Mouse (Mus musculus) liver, embryonic 14.5 days (tissue): ENCODE results near the gene Dip2c. TPM values are rescaled to one million over a fixed set of nuclear protein-coding genes. Genes with fewer than 3 reads are reported as not detected.

Experiments
- ATAC-seq: fragments of 200-750 bp; cut with Nextera tagmentation; 2 replicates; pipeline ENCODE4 v1.8.0; 2017; ENCODE audit warnings: moderate number of reproducible peaks, mild to moderate bottlenecking, moderate library complexity; ENCODE audit not compliant: insufficient read depth
- DNase-seq, 3 experiments: peaks; one replicate each; pipeline ENCODE4 v3.0.0-alpha.2; 2012 to 2013; ENCODE audit warnings: low read depth in 3 of 3, low spot score in 3 of 3
- H3K27ac ChIP-seq: fragments of 300-500 bp; sonication (generic); 2 replicates; pipeline ENCODE4 v1.5.1; 2014; ENCODE audit warnings: moderate library complexity, mild to moderate bottlenecking, control low read depth, inconsistent platforms
- H3K27me3 ChIP-seq: fragments of 300-500 bp; sonication (generic); 2 replicates; pipeline ENCODE4 v1.6.1; 2014; ENCODE audit warnings: mild to moderate bottlenecking, low read length, moderate library complexity; ENCODE audit not compliant: control insufficient read depth, insufficient read depth
- H3K36me3 ChIP-seq: fragments of 300-500 bp; sonication (generic); replicated peaks from 2 replicates; pipeline ENCODE4 v1.6.1; 2014; ENCODE audit warnings: low read depth; ENCODE audit not compliant: control insufficient read depth, insufficient read depth
- H3K4me1 ChIP-seq, 2 experiments: fragments of 200-500 bp in 1 of 2; fragments of 300-500 bp in 1 of 2; sonication (generic) in 1 of 2; replicated peaks; 2 replicates each; pipeline ENCODE4 v1.6.1; 2012 to 2014; ENCODE audit warnings: antibody characterized with exemption in 1 of 2, inconsistent platforms in 1 of 2, low read length in 1 of 2; ENCODE audit not compliant: control insufficient read depth in 2 of 2, insufficient read depth in 2 of 2
- H3K4me2 ChIP-seq: fragments of 300-500 bp; sonication (generic); 2 replicates; pipeline ENCODE4 v1.6.1; 2014; ENCODE audit warnings: low read depth, mild to moderate bottlenecking, control low read depth, moderate library complexity
- H3K4me3 ChIP-seq, 2 experiments: fragments of 200-500 bp in 1 of 2; fragments of 300-500 bp in 1 of 2; sonication (generic) in 1 of 2; 2 replicates each; pipeline ENCODE4 v1.5.1; 2012 to 2014; ENCODE audit warnings: low read depth in 2 of 2, low read length in 2 of 2, mild to moderate bottlenecking in 2 of 2, control low read depth in 1 of 2, inconsistent platforms in 1 of 2, moderate library complexity in 1 of 2; ENCODE audit not compliant: insufficient read depth in 1 of 2
- H3K9ac ChIP-seq: fragments of 300-500 bp; sonication (generic); replicated peaks from 2 replicates; pipeline ENCODE4 v1.6.1; 2014; ENCODE audit warnings: mild to moderate bottlenecking, control low read depth, moderate library complexity
- H3K9me3 ChIP-seq: fragments of 300-500 bp; sonication (generic); 2 replicates; pipeline ENCODE4 v1.6.1; 2016; ENCODE audit warnings: low read length, mixed read lengths; ENCODE audit not compliant: control insufficient read depth
- CTCF ChIP-seq: IDR thresholded peaks from 2 replicates; pipeline ENCODE4 v1.5.1; 2016; ENCODE audit warnings: antibody characterized with exemption, low read depth, control low read depth
- EP300 ChIP-seq: IDR thresholded peaks from 2 replicates; pipeline ENCODE4 v1.6.1; 2016; ENCODE audit warnings: antibody characterized with exemption, low read depth
- WGBS: fragments of 180-500 bp; shearing (Covaris S2); extraction: QIAGEN DNeasy Blood & Tissue Kit; methylation state at CpG from one replicate; pipeline ENCODE4 v1.1.7; 2014; ENCODE audit not compliant: insufficient replicate concordance; 5-methylcytosine and 5-hydroxymethylcytosine counted together
- polyA plus RNA-seq, 2 experiments: library from polyadenylated mRNA; depleted of rRNA in 1 of 2; stranded (reverse) in 1 of 2; unstranded in 1 of 2; fragments of >200 nt; fragmentation: Nextera tagmentation in 1 of 2; extraction: Ambion mirVana in 1 of 2; gene quantifications; 2 replicates each; pipeline versions ENCODE4 v1.2.1 to v1.2.3; 2012 to 2014

The Dip2c gene
- polyA plus RNA-seq, 2 experiments = 0.46 to 0.55 TPM

- no peak overlapping the region for H3K27ac ChIP-seq
- no peaks in the 10 kb centered on the region for H3K36me3 ChIP-seq
- WGBS = 46% methylated on average over 3 of the region's 3 CpGs
- no peak overlapping the region for H3K4me3 ChIP-seq
- no peaks in the 10 kb centered on the region for H3K27me3 ChIP-seq
- ATAC-seq (no peak), DNase-seq (no peak)
- no peak overlapping the region for H3K9ac ChIP-seq
- no peaks in the 10 kb centered on the region for H3K4me1 ChIP-seq
- no peak overlapping the region for H3K4me2 ChIP-seq
- TF ChIP-seq CTCF (no peak), EP300 (no peak)
- H3K9me3 ChIP-seq = no peaks in the 10 kb centered on the region
Observed at GRCm38 (mm10) chr13:9653018-9653417, 376.7 kb downstream of the Dip2c start.

GRCm38 (mm10) chr13:9656613-9657012, 380.3 kb downstream of the Dip2c start:
- no peaks in the 10 kb centered on the region for H3K9me3 ChIP-seq
- no peak overlapping the region for H3K27ac ChIP-seq
- TF ChIP-seq CTCF = no peak
- no peak for TF ChIP-seq EP300
- 69% methylated on average over 6 of the region's 6 CpGs for WGBS
- H3K4me2 ChIP-seq = no peak overlapping the region
- ATAC-seq (no peak), DNase-seq (no peak)
- peaks cover 0 to 4% of the 10 kb centered on the region in 2 experiments; a peak in 2 of 4 replicates for H3K4me1 ChIP-seq
- H3K36me3 ChIP-seq = no peaks in the 10 kb centered on the region
- no peak overlapping the region for H3K9ac ChIP-seq
- no peaks in the 10 kb centered on the region for H3K27me3 ChIP-seq
- H3K4me3 ChIP-seq = no peak overlapping the region

- Histone ChIP-seq H3K36me3 (no peaks in the 10 kb centered on the region), H3K27ac (no peak overlapping the region), H3K9me3 (no peaks in the 10 kb centered on the region), H3K27me3 (no peaks in the 10 kb centered on the region), H3K9ac (no peak overlapping the region), H3K4me3 (no peak overlapping the region), H3K4me2 (no peak overlapping the region), H3K4me1 (peaks cover 0 to 4% of the 10 kb centered on the region in 2 experiments; a peak in 2 of 4 replicates)
- 62% methylated on average over 1 of the region's 1 CpGs for WGBS
- TF ChIP-seq CTCF = no peak
- no peak for TF ChIP-seq EP300
- ATAC-seq = no peak
- no peak for DNase-seq
Observed at GRCm38 (mm10) chr13:9660711-9661110, 384.4 kb downstream of the Dip2c start.

GRCm38 (mm10) chr13:9663593-9663992, 387.3 kb downstream of the Dip2c start:
- H3K27me3 ChIP-seq = no peaks in the 10 kb centered on the region
- H3K27ac ChIP-seq = no peak overlapping the region
- TF ChIP-seq EP300 (no peak), CTCF (no peak)
- DNase-seq = no peak
- no peaks in the 10 kb centered on the region for H3K36me3 ChIP-seq
- no peak overlapping the region for H3K4me2 ChIP-seq
- H3K4me1 ChIP-seq = peaks cover 0 to 4% of the 10 kb centered on the region in 2 experiments; a peak in 2 of 4 replicates
- no peak for ATAC-seq
- no peak overlapping the region for H3K4me3 ChIP-seq
- H3K9me3 ChIP-seq = no peaks in the 10 kb centered on the region
- 77% methylated on average over 1 of the region's 1 CpGs for WGBS
- no peak overlapping the region for H3K9ac ChIP-seq

GRCm38 (mm10) chr13:9667954-9668496, 391.7 kb downstream of the Dip2c start:
- H3K9me3 ChIP-seq = no peaks in the 10 kb centered on the region
- H3K27me3 ChIP-seq = no peaks in the 10 kb centered on the region
- no peaks in the 10 kb centered on the region for H3K4me1 ChIP-seq
- H3K4me2 ChIP-seq = no peak overlapping the region
- TF ChIP-seq CTCF (no peak), EP300 (no peak)
- DNase-seq (no peak), ATAC-seq (no peak)
- no peak overlapping the region for H3K9ac ChIP-seq
- 64% methylated on average over 7 of the region's 7 CpGs for WGBS
- H3K4me3 ChIP-seq = no peak overlapping the region
- no peak overlapping the region for H3K27ac ChIP-seq
- no peaks in the 10 kb centered on the region for H3K36me3 ChIP-seq
